Mouse (Mus musculus): ENCODE data around the gene Iqcf3. TPM values are rescaled to one million over a fixed set of nuclear protein-coding genes. Genes with fewer than 3 reads are reported as not detected.

Gene Iqcf3
- polyA plus RNA-seq, 1 experiment from 2014 or later = not detected

DNA sequence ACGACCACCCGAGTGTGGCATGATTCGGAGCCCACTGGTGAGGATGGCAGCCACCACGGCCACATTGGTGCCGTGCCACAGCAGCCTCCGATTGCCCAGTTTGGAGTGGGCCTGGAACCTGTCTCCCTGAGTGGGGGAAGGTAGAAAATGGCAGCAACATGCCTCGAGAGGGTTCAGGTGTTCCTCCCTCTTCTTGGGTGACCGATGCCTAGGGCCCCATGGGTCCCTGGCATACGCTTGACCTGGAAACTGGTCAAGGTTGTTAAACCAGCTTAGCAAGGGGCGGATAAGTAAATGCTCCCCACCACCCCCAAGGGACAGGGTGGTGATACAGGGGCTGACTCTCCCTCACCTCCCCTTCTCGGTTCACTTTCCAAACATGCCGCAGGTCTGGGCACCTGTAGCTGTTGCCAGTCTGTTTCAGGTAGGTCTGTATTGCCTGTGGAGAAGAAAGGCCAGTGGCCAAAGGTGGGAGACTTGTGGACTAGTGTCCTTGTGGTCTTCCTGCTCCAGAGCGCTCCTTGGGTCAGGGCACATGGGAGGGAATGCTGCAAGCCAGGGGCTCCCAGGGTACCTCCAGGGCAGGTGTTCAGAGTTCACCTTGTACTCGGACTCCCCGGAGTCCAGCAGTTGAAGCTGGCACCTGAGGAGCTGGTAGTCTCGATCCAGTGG is 88.2 kb downstream of the Iqcf3 start:
- Histone ChIP-seq H3K9ac (ENCODE audit: low read depth, low read length) (no peak overlapping the region), H3K4me1 (ENCODE audit: control insufficient read depth, insufficient read depth, low read length) (peaks cover 33% of the 10 kb centered on the region), H3K9me3 (replicated peaks; ENCODE audit: control insufficient read depth, low read length) (no peaks in the 10 kb centered on the region), H3K4me2 (no peak overlapping the region), H3K36me3 (ENCODE audit: control insufficient read depth, insufficient read depth, low read length) (no peaks in the 10 kb centered on the region), H3K27ac (ENCODE audit: low read depth, low read length) (no peak overlapping the region), H3K4me3 (ENCODE audit: low read depth, low read length) (no peak overlapping the region), H3K27me3 (ENCODE audit: control insufficient read depth, insufficient read depth, low read length) (no peaks in the 10 kb centered on the region)
- WGBS (ENCODE audit: insufficient replicate concordance) = 85% methylated on average over 16 of the region's 16 CpGs
- no peak for ATAC-seq (replicated peaks; ENCODE audit: insufficient number of reproducible peaks, low FRiP score, low TSS enrichment)

DNA sequence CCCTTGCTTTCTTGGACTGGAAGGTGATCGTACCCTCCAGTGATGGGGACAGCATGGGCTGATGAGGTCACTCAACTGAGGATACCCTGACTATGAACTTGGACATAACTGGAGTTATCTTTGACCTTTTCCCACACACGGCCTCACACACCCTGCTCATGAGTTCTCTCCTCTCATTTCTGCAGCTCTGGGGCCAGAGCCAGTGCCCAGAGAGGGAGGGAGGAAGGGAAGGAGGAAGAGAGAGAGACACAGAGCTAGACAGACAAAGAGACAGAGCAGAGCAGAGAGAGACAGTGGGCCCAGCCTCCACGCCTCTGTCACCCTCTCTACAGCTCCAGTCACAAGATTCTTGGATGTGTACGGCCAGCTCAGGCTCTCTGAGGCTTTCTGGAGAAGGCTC is 89.1 kb downstream of the Iqcf3 start:
- no peaks in the 10 kb centered on the region for H3K27me3 ChIP-seq (ENCODE audit: control insufficient read depth, insufficient read depth, low read length)
- no peaks in the 10 kb centered on the region for H3K9me3 ChIP-seq (replicated peaks; ENCODE audit: control insufficient read depth, low read length)
- H3K36me3 ChIP-seq (ENCODE audit: control insufficient read depth, insufficient read depth, low read length) = no peaks in the 10 kb centered on the region
- no peak for ATAC-seq (replicated peaks; ENCODE audit: insufficient number of reproducible peaks, low FRiP score, low TSS enrichment)
- no peak overlapping the region for H3K4me2 ChIP-seq
- no peak overlapping the region for H3K4me3 ChIP-seq (ENCODE audit: low read depth, low read length)
- H3K27ac ChIP-seq (ENCODE audit: low read depth, low read length) = no peak overlapping the region
- no peak overlapping the region for H3K9ac ChIP-seq (ENCODE audit: low read depth, low read length)
- peaks cover 30% of the 10 kb centered on the region for H3K4me1 ChIP-seq (ENCODE audit: control insufficient read depth, insufficient read depth, low read length)
- WGBS (ENCODE audit: insufficient replicate concordance) = 49% methylated on average over 4 of the region's 4 CpGs

DNA sequence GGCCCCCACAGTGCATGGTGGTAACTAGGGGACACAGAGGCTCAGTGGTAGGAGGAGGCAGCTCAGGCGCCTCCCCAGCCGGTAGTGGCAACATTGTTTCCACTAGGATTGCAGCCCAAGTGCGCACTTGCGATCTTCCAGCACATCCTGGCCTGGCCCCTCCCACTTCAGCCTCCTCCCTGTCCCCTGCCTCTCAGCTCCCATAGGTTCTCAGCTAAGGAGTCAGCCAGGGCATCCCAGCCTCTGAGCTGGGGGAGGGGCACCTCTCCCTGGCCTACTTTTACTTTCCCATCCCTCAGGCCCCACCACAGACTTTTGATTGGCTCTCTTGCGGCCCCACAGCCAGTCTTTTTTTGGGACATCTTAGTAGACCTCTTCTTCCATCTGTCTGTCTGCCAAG is 89.5 kb downstream of the Iqcf3 start:
- peak overlapping the region; percentile 52 for H3K4me2 ChIP-seq
- H3K27me3 ChIP-seq (ENCODE audit: control insufficient read depth, insufficient read depth, low read length) = no peaks in the 10 kb centered on the region; the same call in 1 of the 2 replicates
- ATAC-seq (replicated peaks; ENCODE audit: insufficient number of reproducible peaks, low FRiP score, low TSS enrichment) = peak; percentile 11; the same call in 1 of the 2 replicates
- H3K4me3 ChIP-seq (ENCODE audit: low read depth, low read length) = 0 out of 2 replicates have a peak overlapping the region, but pooled peaks have one; percentile 15
- no peaks in the 10 kb centered on the region for H3K36me3 ChIP-seq (ENCODE audit: control insufficient read depth, insufficient read depth, low read length)
- peaks cover 30% of the 10 kb centered on the region for H3K4me1 ChIP-seq (ENCODE audit: control insufficient read depth, insufficient read depth, low read length)
- no peak overlapping the region for H3K27ac ChIP-seq (ENCODE audit: low read depth, low read length)
- 10% methylated on average over 5 of the region's 5 CpGs for WGBS (ENCODE audit: insufficient replicate concordance)
- H3K9me3 ChIP-seq (replicated peaks; ENCODE audit: control insufficient read depth, low read length) = no peaks in the 10 kb centered on the region
- H3K9ac ChIP-seq (ENCODE audit: low read depth, low read length) = no peak overlapping the region

DNA sequence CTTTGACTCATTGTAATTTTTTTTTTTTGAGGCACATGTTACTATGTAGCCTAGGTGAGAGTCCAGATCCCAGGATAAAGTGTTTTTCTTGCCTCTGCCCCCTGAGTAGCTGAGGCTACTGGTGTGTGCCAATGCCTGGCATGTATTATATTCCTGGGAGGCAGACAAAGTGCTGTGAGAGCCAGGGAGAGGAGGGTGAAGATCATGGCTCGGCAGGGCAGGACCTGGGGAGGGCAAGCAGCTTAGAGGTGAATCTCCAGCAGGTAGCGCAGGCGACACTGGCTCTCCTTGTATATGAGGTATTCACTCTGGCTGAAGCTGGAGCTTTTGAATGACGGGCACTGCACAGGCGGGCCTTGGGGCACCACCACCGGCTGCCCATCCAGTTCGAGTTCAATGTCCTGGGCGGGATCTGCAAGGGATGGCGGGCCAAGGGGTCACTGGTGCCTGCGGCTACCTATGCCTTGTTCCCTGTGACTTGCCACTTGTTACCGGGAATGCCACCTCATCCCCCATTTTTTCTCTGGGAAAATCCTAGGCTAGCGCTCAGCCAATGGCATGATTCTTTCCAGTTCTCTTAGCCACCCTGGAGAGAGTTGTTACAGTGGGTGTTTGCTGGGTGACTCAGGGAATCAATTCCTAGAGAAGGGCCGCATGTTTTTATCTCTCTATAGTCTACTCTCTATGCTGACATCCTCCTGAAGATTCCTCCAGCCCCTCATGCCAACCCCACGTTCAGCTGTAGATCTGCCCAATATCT is 90.3 kb downstream of the Iqcf3 start:
- Histone ChIP-seq H3K4me3 (ENCODE audit: low read depth, low read length) (0 out of 2 replicates have a peak overlapping the region, but pooled peaks have one; percentile 15), H3K36me3 (ENCODE audit: control insufficient read depth, insufficient read depth, low read length) (no peaks in the 10 kb centered on the region), H3K9me3 (replicated peaks; ENCODE audit: control insufficient read depth, low read length) (no peaks in the 10 kb centered on the region), H3K4me1 (ENCODE audit: control insufficient read depth, insufficient read depth, low read length) (peaks cover 25% of the 10 kb centered on the region), H3K27me3 (ENCODE audit: control insufficient read depth, insufficient read depth, low read length) (no peaks in the 10 kb centered on the region; the same call in 1 of the 2 replicates), H3K9ac (ENCODE audit: low read depth, low read length) (no peak overlapping the region), H3K4me2 (peak overlapping the region; percentile 52), H3K27ac (ENCODE audit: low read depth, low read length) (no peak overlapping the region)
- no peak for ATAC-seq (replicated peaks; ENCODE audit: insufficient number of reproducible peaks, low FRiP score, low TSS enrichment)
- WGBS (ENCODE audit: insufficient replicate concordance) = 56% methylated on average over 14 of the region's 14 CpGs

DNA sequence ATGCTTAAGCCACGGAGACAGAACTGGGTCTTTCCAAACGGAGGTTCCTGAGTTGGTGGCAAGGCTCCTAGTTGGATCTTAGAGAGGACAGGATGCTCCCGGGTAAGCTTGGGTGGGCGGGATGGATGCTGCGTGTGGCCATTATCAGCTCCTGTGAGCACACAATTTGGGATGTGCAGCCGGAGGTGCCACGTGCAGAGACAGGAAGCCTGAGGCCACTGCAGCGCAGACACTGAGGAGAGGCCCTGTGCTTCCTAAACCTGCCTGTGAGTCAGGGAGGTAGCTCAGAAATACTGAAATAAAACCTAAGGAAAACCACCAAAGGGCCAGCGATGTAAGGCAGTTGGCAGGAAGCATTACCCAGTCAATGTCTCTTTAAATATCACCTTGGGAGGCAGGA is 91.7 kb downstream of the Iqcf3 start:
- no peak overlapping the region for H3K9ac ChIP-seq (ENCODE audit: low read depth, low read length)
- 59% methylated on average over 9 of the region's 9 CpGs for WGBS (ENCODE audit: insufficient replicate concordance)
- ATAC-seq (replicated peaks; ENCODE audit: insufficient number of reproducible peaks, low FRiP score, low TSS enrichment) = no peak
- H3K4me2 ChIP-seq = no peak overlapping the region
- H3K27me3 ChIP-seq (ENCODE audit: control insufficient read depth, insufficient read depth, low read length) = peaks cover 6% of the 10 kb centered on the region
- no peaks in the 10 kb centered on the region for H3K9me3 ChIP-seq (replicated peaks; ENCODE audit: control insufficient read depth, low read length)
- H3K4me1 ChIP-seq (ENCODE audit: control insufficient read depth, insufficient read depth, low read length) = peaks cover 25% of the 10 kb centered on the region
- no peak overlapping the region for H3K4me3 ChIP-seq (ENCODE audit: low read depth, low read length)
- no peaks in the 10 kb centered on the region for H3K36me3 ChIP-seq (ENCODE audit: control insufficient read depth, insufficient read depth, low read length)
- H3K27ac ChIP-seq (ENCODE audit: low read depth, low read length) = no peak overlapping the region

DNA sequence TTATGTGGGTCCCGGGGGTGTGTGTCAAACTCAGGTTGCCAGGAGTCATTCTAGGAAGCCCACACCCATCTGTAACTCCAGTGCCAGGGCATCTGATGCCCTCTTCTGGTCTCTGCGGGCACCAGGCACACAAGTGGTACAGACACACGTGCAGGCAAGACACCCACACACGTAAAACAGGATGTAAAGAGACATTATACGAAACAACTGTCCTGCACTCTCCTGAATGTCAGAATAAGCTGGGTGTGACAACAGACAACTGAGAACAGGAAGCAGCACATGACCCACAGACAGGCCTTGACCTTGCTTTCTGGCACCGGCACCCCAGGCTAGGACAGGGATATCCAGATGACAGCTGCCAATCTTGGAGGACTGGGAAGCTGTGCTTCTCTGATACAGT is 92.1 kb downstream of the Iqcf3 start:
- Histone ChIP-seq H3K27me3 (ENCODE audit: control insufficient read depth, insufficient read depth, low read length) (peaks cover 6% of the 10 kb centered on the region), H3K9me3 (replicated peaks; ENCODE audit: control insufficient read depth, low read length) (no peaks in the 10 kb centered on the region), H3K4me1 (ENCODE audit: control insufficient read depth, insufficient read depth, low read length) (peaks cover 25% of the 10 kb centered on the region), H3K27ac (ENCODE audit: low read depth, low read length) (no peak overlapping the region), H3K9ac (ENCODE audit: low read depth, low read length) (no peak overlapping the region), H3K36me3 (ENCODE audit: control insufficient read depth, insufficient read depth, low read length) (no peaks in the 10 kb centered on the region), H3K4me3 (ENCODE audit: low read depth, low read length) (no peak overlapping the region), H3K4me2 (no peak overlapping the region)
- 64% methylated on average over 6 of the region's 6 CpGs for WGBS (ENCODE audit: insufficient replicate concordance)
- no peak for ATAC-seq (replicated peaks; ENCODE audit: insufficient number of reproducible peaks, low FRiP score, low TSS enrichment)

DNA sequence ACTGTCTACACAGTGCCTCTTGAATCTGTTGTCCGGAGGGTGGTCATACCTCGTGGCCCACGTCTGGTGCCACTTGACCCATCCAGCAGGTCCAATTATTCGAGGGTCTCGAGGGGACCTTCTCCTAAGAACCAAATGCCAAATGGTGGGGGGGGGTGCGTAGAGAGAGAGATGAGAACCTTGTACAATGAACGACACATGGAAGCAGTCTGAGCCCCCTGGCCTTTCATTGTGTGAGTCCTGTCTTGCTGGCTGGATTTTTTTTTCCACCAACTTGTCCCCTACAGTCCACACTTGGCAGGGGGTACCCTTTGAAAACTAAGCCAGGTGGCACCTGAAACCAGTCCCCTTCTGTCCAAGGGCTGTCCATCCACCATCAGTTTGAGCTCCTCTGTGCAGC is 93.7 kb downstream of the Iqcf3 start:
- Histone ChIP-seq H3K4me3 (ENCODE audit: low read depth, low read length) (no peak overlapping the region), H3K4me2 (no peak overlapping the region), H3K27ac (ENCODE audit: low read depth, low read length) (no peak overlapping the region), H3K36me3 (ENCODE audit: control insufficient read depth, insufficient read depth, low read length) (peaks cover 4% of the 10 kb centered on the region), H3K4me1 (ENCODE audit: control insufficient read depth, insufficient read depth, low read length) (peaks cover 22% of the 10 kb centered on the region), H3K27me3 (ENCODE audit: control insufficient read depth, insufficient read depth, low read length) (peaks cover 11% of the 10 kb centered on the region), H3K9ac (ENCODE audit: low read depth, low read length) (no peak overlapping the region), H3K9me3 (replicated peaks; ENCODE audit: control insufficient read depth, low read length) (no peaks in the 10 kb centered on the region)
- 87% methylated on average over 7 of the region's 7 CpGs for WGBS (ENCODE audit: insufficient replicate concordance)
- ATAC-seq (replicated peaks; ENCODE audit: insufficient number of reproducible peaks, low FRiP score, low TSS enrichment) = no peak

DNA sequence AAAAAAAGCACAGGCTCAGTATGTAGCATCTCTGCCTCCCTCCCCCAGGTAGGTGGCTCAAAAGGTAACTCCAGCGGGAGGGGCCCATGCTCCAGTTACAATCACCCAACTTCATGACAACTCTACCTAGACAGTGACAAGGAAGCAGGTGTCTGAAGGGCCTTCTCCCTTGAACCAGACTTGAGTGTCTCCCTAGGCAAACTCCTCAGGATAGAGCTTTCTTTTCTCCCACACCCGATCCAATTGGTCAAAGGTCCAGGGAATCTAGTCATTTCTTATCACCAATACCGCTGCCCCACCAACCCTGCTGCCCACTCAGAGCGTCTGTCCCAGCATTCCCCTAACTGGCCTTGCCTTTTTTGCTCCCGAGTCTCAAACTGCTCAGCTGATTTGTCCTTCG is 94.7 kb downstream of the Iqcf3 start:
- no peaks in the 10 kb centered on the region for H3K9me3 ChIP-seq (replicated peaks; ENCODE audit: control insufficient read depth, low read length)
- H3K4me2 ChIP-seq = no peak overlapping the region
- WGBS (ENCODE audit: insufficient replicate concordance) = 78% methylated on average over 6 of the region's 6 CpGs
- H3K27me3 ChIP-seq (ENCODE audit: control insufficient read depth, insufficient read depth, low read length) = peaks cover 11% of the 10 kb centered on the region
- H3K36me3 ChIP-seq (ENCODE audit: control insufficient read depth, insufficient read depth, low read length) = peaks cover 4% of the 10 kb centered on the region
- no peak for ATAC-seq (replicated peaks; ENCODE audit: insufficient number of reproducible peaks, low FRiP score, low TSS enrichment)
- no peak overlapping the region for H3K9ac ChIP-seq (ENCODE audit: low read depth, low read length)
- no peak overlapping the region for H3K27ac ChIP-seq (ENCODE audit: low read depth, low read length)
- peaks cover 14% of the 10 kb centered on the region for H3K4me1 ChIP-seq (ENCODE audit: control insufficient read depth, insufficient read depth, low read length)
- no peak overlapping the region for H3K4me3 ChIP-seq (ENCODE audit: low read depth, low read length)
